Mouse (Mus musculus): ENCODE measurements around the gene Gm10644. TPM values are rescaled to one million over a fixed set of nuclear protein-coding genes. Genes with fewer than 3 reads are reported as not detected.

Gene Gm10644
- polyA plus RNA-seq, 1 experiment from 2014 or later, result 0.67 TPM

DNA sequence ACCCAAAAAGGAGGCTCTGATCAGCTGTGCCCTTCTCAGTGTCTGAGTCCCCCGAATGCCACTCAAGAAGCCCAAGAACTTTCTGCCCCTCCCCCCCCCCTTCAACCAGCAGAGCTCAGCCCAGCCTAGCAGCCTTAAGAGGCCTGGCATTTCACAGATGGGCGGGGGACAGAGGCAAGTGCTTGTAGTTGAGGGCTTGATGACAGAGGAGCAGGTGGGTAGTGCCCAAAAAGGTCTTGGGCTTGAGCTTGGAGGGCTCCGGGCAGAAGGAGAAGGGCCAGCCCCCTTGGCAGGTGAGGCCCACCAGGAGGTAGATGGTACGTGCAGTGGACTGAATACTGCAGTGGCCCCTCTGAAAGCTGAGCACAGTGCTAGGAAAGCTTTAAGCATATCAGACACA is 19.5 kb upstream of the Gm10644 start:
- Histone ChIP-seq H3K27ac (ENCODE audit: low read length) (no peak overlapping the region), H3K36me3 (ENCODE audit: control insufficient read depth, insufficient read depth, low read length) (no peaks in the 10 kb centered on the region), H3K4me3 (replicated peaks; ENCODE audit: low read length) (no peak overlapping the region), H3K9me3 (replicated peaks; ENCODE audit: control insufficient read depth, low read length) (no peaks in the 10 kb centered on the region), H3K4me2 (ENCODE audit: low read depth, low read length) (no peak overlapping the region), H3K9ac (ENCODE audit: low read length) (no peak overlapping the region; the same call in 1 of the 2 replicates), H3K4me1 (ENCODE audit: control insufficient read depth, insufficient read depth, low read length) (peaks cover 32% of the 10 kb centered on the region), H3K27me3 (ENCODE audit: control insufficient read depth, insufficient read depth, low read length) (no peaks in the 10 kb centered on the region)
- no peak for ATAC-seq (ENCODE audit: insufficient read depth, low FRiP score)
- 80% methylated on average over 4 of the region's 4 CpGs for WGBS

GRCm38 (mm10) chr8:83973161-83974031 is 18.4 kb upstream of the Gm10644 start:
- 3% methylated on average over 36 of the region's 37 CpGs for WGBS
- Histone ChIP-seq H3K27me3 (ENCODE audit: control insufficient read depth, insufficient read depth, low read length) (no peaks in the 10 kb centered on the region), H3K4me2 (ENCODE audit: low read depth, low read length) (peak overlapping the region; percentile 93), H3K4me1 (ENCODE audit: control insufficient read depth, insufficient read depth, low read length) (peaks cover 32% of the 10 kb centered on the region), H3K36me3 (ENCODE audit: control insufficient read depth, insufficient read depth, low read length) (no peaks in the 10 kb centered on the region), H3K9ac (ENCODE audit: low read length) (peak overlapping the region; percentile 89), H3K27ac (ENCODE audit: low read length) (peak overlapping the region; percentile 46; the same call in 1 of the 2 replicates), H3K4me3 (replicated peaks; ENCODE audit: low read length) (peak overlapping the region; percentile 83), H3K9me3 (replicated peaks; ENCODE audit: control insufficient read depth, low read length) (no peaks in the 10 kb centered on the region)
- 0 out of 2 replicates have a peak, but pooled peaks have one; percentile 0 for ATAC-seq (ENCODE audit: insufficient read depth, low FRiP score)

- H3K27me3 ChIP-seq (ENCODE audit: control insufficient read depth, insufficient read depth, low read length), result no peaks in the 10 kb centered on the region
- peak; percentile 99 for ATAC-seq (ENCODE audit: insufficient read depth, low FRiP score)
- under 1% methylated on average over 82 of the region's 94 CpGs for WGBS
Measured at GRCm38 (mm10) chr8:83972150-83973120, 17.4 kb upstream of the Gm10644 start, which contains the start of gene Prkaca. TSS of gene Prkaca (plus strand) at chr8:83972993.

DNA sequence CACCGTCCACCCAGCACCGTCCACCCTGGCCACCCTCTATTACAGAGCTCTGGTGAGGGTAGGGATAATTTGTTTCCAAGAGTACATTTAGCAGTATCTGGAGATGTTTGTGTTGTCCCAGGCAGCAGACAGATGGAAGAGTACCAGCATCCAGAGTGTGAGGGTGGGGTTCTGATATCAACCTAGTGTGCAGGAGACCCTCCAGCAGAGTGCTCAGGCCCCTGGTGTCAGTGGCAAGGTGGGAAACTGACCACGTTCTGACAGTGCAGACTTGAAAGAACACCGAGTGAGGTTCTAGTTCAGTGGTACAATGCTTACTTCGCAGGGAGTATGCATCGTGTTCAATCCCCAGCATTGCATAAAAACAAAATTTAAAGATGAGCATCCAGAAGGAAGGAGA is 16.7 kb upstream of the Gm10644 start:
- Histone ChIP-seq H3K4me3 (replicated peaks; ENCODE audit: low read length) (peak overlapping the region; percentile 83; the same call in 1 of the 2 replicates), H3K27ac (ENCODE audit: low read length) (no peak overlapping the region), H3K4me2 (ENCODE audit: low read depth, low read length) (peak overlapping the region; percentile 78), H3K36me3 (ENCODE audit: control insufficient read depth, insufficient read depth, low read length) (no peaks in the 10 kb centered on the region; the same call in 1 of the 2 replicates), H3K4me1 (ENCODE audit: control insufficient read depth, insufficient read depth, low read length) (peaks cover 20% of the 10 kb centered on the region; the same call in 1 of the 2 replicates), H3K9ac (ENCODE audit: low read length) (no peak overlapping the region), H3K9me3 (replicated peaks; ENCODE audit: control insufficient read depth, low read length) (no peaks in the 10 kb centered on the region), H3K27me3 (ENCODE audit: control insufficient read depth, insufficient read depth, low read length) (no peaks in the 10 kb centered on the region)
- no peak for ATAC-seq (ENCODE audit: insufficient read depth, low FRiP score)
- 81% methylated on average over 6 of the region's 6 CpGs for WGBS

More at GRCm38 (mm10) chr8:83972150-83973120, 17.4 kb upstream of the Gm10644 start, which contains the start of gene Prkaca:
- no peaks in the 10 kb centered on the region; the same call in 1 of the 2 replicates for H3K36me3 ChIP-seq (ENCODE audit: control insufficient read depth, insufficient read depth, low read length)
- peak within 1 kb of the TSS; percentile 83 for H3K4me3 ChIP-seq (replicated peaks; ENCODE audit: low read length)
- H3K9me3 ChIP-seq (replicated peaks; ENCODE audit: control insufficient read depth, low read length), result no peaks in the 10 kb centered on the region
- H3K9ac ChIP-seq (ENCODE audit: low read length), result peak within 1 kb of the TSS; percentile 89
- H3K27ac ChIP-seq (ENCODE audit: low read length), result peak within 1 kb of the TSS; percentile 46
- peaks cover 28% of the 10 kb centered on the region for H3K4me1 ChIP-seq (ENCODE audit: control insufficient read depth, insufficient read depth, low read length)
- peak within 1 kb of the TSS; percentile 93 for H3K4me2 ChIP-seq (ENCODE audit: low read depth, low read length)

GRCm38 (mm10) chr8:83971121-83971520 is 16.1 kb upstream of the Gm10644 start:
- Histone ChIP-seq H3K9me3 (replicated peaks; ENCODE audit: control insufficient read depth, low read length) (no peaks in the 10 kb centered on the region), H3K4me1 (ENCODE audit: control insufficient read depth, insufficient read depth, low read length) (peaks cover 17% of the 10 kb centered on the region; the same call in 1 of the 2 replicates), H3K36me3 (ENCODE audit: control insufficient read depth, insufficient read depth, low read length) (no peaks in the 10 kb centered on the region; the same call in 1 of the 2 replicates), H3K27ac (ENCODE audit: low read length) (no peak overlapping the region), H3K27me3 (ENCODE audit: control insufficient read depth, insufficient read depth, low read length) (no peaks in the 10 kb centered on the region), H3K9ac (ENCODE audit: low read length) (no peak overlapping the region), H3K4me2 (ENCODE audit: low read depth, low read length) (no peak overlapping the region), H3K4me3 (replicated peaks; ENCODE audit: low read length) (no peak overlapping the region)
- WGBS, result 86% methylated on average over 4 of the region's 4 CpGs
- no peak for ATAC-seq (ENCODE audit: insufficient read depth, low FRiP score)

DNA sequence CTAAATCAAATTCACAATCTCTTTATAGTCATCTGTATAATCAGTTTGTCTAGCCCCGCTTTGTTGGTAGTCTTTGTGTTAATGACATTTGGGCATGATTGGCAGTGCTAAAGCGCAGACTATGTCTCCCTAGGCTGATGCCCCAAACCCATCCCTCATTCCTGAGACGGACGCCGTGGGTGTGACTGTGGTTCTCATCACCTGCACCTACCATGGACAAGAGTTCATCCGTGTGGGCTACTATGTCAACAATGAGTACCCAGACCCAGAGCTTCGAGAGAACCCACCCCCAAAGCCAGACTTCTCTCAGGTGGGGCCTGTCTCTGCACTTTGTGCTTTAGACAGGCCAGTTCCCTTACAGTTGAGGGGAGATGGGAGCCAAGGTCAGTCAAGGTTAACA is 12.7 kb upstream of the Gm10644 start:
- no peak overlapping the region for H3K4me2 ChIP-seq (ENCODE audit: low read depth, low read length)
- no peak overlapping the region for H3K9ac ChIP-seq (ENCODE audit: low read length)
- no peaks in the 10 kb centered on the region; the same call in 1 of the 2 replicates for H3K36me3 ChIP-seq (ENCODE audit: control insufficient read depth, insufficient read depth, low read length)
- no peak overlapping the region for H3K27ac ChIP-seq (ENCODE audit: low read length)
- 0 out of 2 replicates have a peak, but pooled peaks cover 5% of the 10 kb centered on the region for H3K4me1 ChIP-seq (ENCODE audit: control insufficient read depth, insufficient read depth, low read length)
- WGBS, result 93% methylated on average over 7 of the region's 7 CpGs
- H3K4me3 ChIP-seq (replicated peaks; ENCODE audit: low read length), result no peak overlapping the region
- no peaks in the 10 kb centered on the region for H3K27me3 ChIP-seq (ENCODE audit: control insufficient read depth, insufficient read depth, low read length)
- H3K9me3 ChIP-seq (replicated peaks; ENCODE audit: control insufficient read depth, low read length), result no peaks in the 10 kb centered on the region
- no peak for ATAC-seq (ENCODE audit: insufficient read depth, low FRiP score)

DNA sequence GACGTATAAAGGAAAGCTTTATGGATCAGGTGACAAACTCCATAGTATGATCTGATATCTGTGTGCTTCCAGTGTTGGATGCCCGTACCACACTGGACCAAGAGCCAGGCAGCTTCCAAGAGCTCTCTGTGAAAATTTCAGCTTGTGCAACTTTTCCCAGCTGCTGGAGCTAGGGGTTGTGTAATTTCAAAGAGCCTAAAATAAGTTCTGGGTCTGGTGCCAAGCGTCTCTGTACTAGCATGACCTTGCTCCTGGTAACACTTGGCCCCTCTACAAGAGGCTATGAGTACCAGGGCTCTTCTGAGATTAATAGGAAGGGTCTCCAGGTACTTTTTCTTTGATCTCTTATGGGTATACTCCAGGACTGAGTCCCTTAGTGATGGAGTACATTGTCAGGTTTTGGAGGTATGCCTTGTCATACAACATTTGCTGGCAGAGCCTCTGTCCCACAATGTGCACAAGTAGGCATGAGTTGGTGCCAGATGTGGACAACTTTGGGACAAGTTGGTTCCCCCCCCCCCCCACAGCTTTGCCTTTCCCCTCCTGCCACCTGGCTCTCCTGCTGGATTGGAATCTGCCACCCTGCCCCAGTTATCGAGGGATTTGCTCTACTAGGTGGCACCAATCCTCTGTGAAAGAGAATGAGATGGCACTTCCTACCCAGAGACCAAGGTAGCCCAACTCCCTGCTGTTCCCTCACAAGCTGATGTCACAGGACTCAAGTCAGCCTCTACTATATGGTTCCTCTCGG is 9.2 kb upstream of the Gm10644 start:
- Histone ChIP-seq H3K4me1 (ENCODE audit: control insufficient read depth, insufficient read depth, low read length) (no peaks in the 10 kb centered on the region), H3K36me3 (ENCODE audit: control insufficient read depth, insufficient read depth, low read length) (no peaks in the 10 kb centered on the region; the same call in 1 of the 2 replicates), H3K9ac (ENCODE audit: low read length) (no peak overlapping the region), H3K27me3 (ENCODE audit: control insufficient read depth, insufficient read depth, low read length) (no peaks in the 10 kb centered on the region), H3K27ac (ENCODE audit: low read length) (no peak overlapping the region), H3K4me3 (replicated peaks; ENCODE audit: low read length) (no peak overlapping the region), H3K4me2 (ENCODE audit: low read depth, low read length) (no peak overlapping the region), H3K9me3 (replicated peaks; ENCODE audit: control insufficient read depth, low read length) (no peaks in the 10 kb centered on the region)
- 88% methylated on average over 5 of the region's 5 CpGs for WGBS
- no peak for ATAC-seq (ENCODE audit: insufficient read depth, low FRiP score)

GRCm38 (mm10) chr8:83956789-83957188 is 1.8 kb upstream of the Gm10644 start:
- WGBS, result 19% methylated on average over 1 of the region's 1 CpGs
- no peaks in the 10 kb centered on the region for H3K9me3 ChIP-seq (replicated peaks; ENCODE audit: control insufficient read depth, low read length)
- peaks cover 19% of the 10 kb centered on the region for H3K4me1 ChIP-seq (ENCODE audit: control insufficient read depth, insufficient read depth, low read length)
- no peaks in the 10 kb centered on the region for H3K36me3 ChIP-seq (ENCODE audit: control insufficient read depth, insufficient read depth, low read length)
- no peak for ATAC-seq (ENCODE audit: insufficient read depth, low FRiP score)
- H3K27ac ChIP-seq (ENCODE audit: low read length), result no peak overlapping the region
- no peaks in the 10 kb centered on the region for H3K27me3 ChIP-seq (ENCODE audit: control insufficient read depth, insufficient read depth, low read length)
- H3K9ac ChIP-seq (ENCODE audit: low read length), result peak overlapping the region; percentile 76; the same call in 1 of the 2 replicates
- H3K4me3 ChIP-seq (replicated peaks; ENCODE audit: low read length), result peak overlapping the region; percentile 80
- peak overlapping the region; percentile 94 for H3K4me2 ChIP-seq (ENCODE audit: low read depth, low read length)
